Mouse (Mus musculus): ENCODE data around the gene Nxpe3.

Nxpe3 gene

GRCm38 (mm10) chr16:55811792-55812191 is 83.3 kb downstream of the Nxpe3 start:
- DNase-seq (ENCODE audit: low read depth, low spot score): no peak

DNA sequence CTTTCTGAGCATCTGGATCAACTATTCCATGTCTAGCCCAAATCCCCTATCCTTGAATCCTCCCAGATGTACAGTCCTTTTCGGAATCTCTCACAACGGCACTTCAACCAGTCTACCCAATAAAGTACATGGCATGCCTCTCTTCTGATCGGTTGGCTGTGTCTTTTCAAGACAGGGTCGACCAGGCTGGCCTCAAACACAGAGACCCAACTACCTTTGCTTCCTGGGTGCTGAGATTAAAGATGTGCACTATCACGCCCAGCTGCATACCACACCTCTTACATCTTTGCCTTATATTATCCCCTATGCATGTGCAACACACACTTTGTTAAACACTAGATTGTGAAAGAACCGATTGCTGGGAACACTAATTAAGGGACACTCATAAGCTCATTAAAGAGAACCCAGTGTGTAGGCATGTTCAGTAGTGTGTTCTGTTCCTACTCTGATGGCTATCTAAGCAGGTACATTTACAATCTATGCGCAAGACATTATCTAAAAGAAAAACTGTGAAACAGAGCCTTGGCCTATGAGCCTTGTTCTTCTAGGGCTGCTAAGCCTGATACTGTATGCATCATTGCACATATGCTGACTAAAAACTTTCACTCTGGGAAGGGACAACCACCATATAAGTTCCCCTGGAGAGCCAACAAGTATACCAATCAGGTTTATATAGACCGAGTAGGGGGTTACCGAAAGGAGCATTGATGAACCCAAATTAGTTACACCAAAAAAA is 85.1 kb downstream of the Nxpe3 start:
- DNase-seq (ENCODE audit: low read depth, low spot score): no peak

GRCm38 (mm10) chr16:55809345-55809744 is 85.7 kb downstream of the Nxpe3 start:
- no peak for DNase-seq (ENCODE audit: low read depth, low spot score)

- peak; percentile 54 for DNase-seq (ENCODE audit: low read depth, low spot score)
Observed at GRCm38 (mm10) chr16:55807505-55807932, 87.6 kb downstream of the Nxpe3 start.

DNA sequence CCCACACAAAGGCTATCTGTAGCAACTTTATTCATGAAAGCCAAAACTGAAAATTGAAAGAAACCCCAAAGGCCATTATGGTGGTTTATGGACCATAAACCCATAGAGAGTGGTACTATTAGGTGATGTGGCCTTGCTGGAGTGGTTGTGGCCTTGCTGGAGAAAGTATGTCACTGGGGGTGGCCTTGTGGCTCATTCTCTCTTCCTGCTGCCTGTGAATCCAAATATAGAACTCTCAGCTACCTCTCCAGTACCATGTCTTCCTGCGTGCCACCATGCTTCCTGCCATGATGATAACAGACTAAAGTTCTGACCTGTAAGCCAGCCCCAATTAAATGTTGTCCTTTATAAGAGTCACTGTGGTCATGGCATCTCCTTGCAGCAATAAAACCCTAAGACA is 90.3 kb downstream of the Nxpe3 start:
- DNase-seq (ENCODE audit: low read depth, low spot score): no peak

GRCm38 (mm10) chr16:55801629-55802028 is 93.5 kb downstream of the Nxpe3 start:
- no peak for DNase-seq (ENCODE audit: low read depth, low spot score)

GRCm38 (mm10) chr16:55798845-55799244 is 96.2 kb downstream of the Nxpe3 start:
- DNase-seq (ENCODE audit: low read depth, low spot score): no peak

GRCm38 (mm10) chr16:55790326-55790725 is 104.8 kb downstream of the Nxpe3 start:
- no peak for DNase-seq (ENCODE audit: low read depth, low spot score)
